Mouse (Mus musculus): ENCODE results near the gene Trappc2l.
"Not testable (repeated sequence)": the region's sequence is repeated elsewhere in the genome, so short reads cannot be mapped to it uniquely, and the experiment has no call there.

Trappc2l gene

DNA sequence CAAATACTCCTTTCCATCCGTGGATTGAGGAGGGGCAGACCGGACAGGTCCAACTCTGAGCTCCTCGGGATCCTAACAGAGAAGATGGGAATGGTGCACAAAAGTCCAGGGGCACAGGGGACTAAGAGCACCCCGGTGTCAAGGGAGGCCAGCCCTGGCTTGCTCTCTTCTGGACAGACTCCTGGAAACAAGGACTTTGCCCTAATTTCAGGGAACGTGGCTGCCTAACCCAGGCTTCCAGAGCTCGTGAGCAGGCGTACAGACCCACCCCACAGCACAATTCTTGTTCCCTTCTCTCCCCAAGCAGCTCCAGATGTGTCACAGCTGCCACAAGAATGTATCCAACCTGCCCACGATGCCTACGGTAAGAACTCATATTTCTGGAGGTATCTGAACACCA lies 14.4 kb downstream of the Trappc2l start:
- DNase-seq (ENCODE audit: low read depth, low spot score), result no peak

DNA sequence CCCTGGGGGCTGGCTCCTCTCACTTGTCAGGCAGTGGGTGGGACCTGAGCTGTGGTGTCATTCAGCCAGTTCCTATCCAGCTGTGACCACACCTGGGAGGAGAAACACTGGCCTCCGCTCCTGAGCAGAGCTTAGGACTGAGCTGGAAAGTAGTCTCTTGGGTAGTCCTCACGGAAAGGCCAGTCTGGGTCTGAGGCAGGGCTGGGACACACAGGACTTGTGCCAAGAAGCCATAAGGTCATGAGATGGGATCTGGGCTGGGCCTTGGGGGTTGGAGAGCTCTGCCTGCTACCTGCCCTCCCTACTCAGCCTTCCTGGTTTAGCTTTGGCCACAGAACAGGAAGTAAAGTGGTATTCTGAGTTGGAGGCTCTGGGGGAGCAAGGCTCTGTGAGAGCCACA lies 15.5 kb downstream of the Trappc2l start:
- DNase-seq (ENCODE audit: low read depth, low spot score), result no peak

DNA sequence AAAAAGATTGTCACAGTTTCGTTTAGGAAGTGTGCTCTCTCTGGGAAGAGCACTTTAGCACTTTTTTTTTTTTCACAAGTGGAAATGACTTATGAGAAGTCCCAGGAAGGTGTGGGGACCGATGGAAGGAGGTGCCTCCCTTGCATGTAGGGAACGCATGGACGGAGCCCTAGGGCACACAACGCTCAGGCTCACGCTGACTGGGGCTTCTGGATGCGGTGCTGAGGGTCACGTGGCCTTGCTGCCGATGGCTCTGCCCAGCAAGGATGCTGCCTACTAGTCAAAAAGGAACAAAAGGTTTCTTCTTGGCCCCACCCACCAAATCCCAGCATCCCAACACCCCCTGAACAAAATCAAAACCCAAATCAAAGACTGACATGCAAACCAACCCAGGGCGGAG lies 17.9 kb downstream of the Trappc2l start:
- DNase-seq (ENCODE audit: low read depth, low spot score), result no peak

GRCm38 (mm10) chr8:122630696-122631095 lies 19.3 kb downstream of the Trappc2l start:
- no peak for DNase-seq (ENCODE audit: low read depth, low spot score)

- DNase-seq (ENCODE audit: low read depth, low spot score), result not testable (repeated sequence)
Observed at GRCm38 (mm10) chr8:122632134-122632533, 20.7 kb downstream of the Trappc2l start.

GRCm38 (mm10) chr8:122633205-122633604 lies 21.8 kb downstream of the Trappc2l start:
- DNase-seq (ENCODE audit: low read depth, low spot score), result no peak

DNA sequence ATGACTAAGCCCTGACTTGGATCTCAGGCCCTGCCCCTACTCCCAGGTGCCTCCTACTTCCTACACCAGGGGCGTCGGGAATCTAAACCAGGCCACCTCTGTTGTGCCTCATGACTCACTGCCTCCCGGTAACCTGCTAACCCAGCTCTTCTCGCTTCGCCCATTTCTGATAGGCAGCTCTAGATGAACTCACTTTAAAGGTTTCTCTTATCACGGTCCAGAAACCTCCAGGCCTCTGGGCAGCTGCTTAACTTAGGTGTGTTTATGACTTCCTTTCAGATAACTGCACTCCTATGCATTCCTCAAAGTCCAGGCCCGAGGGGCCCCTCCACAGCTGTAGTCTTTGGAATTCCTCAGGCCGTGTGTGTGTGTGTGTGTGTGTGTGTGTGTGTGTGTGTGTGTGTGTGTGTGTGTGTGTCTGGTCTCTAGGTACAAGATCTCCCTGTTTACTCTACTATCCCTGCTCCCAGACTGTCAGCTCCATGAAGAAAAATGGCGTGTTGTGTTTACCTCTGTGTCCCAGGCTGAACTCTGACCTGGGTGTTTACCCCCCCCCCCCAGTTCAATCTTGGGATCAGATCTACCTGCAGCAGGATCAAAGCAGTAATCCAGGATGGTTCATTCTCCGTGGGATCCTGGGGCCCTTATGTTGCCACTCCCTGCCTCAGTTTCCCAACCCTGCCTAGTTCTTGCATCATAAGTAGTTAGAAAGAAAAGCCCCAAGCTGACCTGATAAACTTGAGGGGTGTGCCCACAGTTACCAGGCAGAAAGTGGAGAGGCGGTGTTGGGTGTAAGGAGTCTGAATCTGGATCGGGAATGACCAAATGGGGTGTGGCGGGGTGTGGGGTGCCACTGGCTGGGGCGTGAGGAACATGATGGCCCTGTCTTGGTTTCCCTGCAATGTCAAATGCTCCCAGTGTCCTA lies 24.7 kb downstream of the Trappc2l start:
- DNase-seq (ENCODE audit: low read depth, low spot score), result no peak

DNA sequence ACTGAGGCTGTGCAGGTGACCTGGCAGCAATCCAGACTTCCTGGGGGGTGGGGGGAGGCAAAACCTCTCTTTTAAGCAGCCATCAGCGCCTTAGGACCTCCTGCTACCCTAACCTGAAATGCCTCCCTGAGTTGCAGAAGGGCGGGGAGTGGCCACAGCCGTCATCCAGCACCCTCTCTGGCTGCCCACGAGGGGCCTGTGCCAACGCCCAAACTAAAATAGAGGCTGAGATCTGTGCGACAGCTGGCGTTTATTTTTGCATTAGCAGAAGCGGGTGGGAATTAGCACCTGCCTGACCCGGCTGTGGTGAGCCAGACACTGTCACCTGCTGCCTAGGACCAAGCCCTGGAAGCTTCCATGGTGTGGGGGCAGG lies 25.3 kb downstream of the Trappc2l start:
- no peak for DNase-seq (ENCODE audit: low read depth, low spot score)

GRCm38 (mm10) chr8:122637230-122637629 lies 25.8 kb downstream of the Trappc2l start:
- no peak for DNase-seq (ENCODE audit: low read depth, low spot score)

- no peak for DNase-seq (ENCODE audit: low read depth, low spot score)
Observed at GRCm38 (mm10) chr8:122638601-122639000, 27.2 kb downstream of the Trappc2l start.

DNA sequence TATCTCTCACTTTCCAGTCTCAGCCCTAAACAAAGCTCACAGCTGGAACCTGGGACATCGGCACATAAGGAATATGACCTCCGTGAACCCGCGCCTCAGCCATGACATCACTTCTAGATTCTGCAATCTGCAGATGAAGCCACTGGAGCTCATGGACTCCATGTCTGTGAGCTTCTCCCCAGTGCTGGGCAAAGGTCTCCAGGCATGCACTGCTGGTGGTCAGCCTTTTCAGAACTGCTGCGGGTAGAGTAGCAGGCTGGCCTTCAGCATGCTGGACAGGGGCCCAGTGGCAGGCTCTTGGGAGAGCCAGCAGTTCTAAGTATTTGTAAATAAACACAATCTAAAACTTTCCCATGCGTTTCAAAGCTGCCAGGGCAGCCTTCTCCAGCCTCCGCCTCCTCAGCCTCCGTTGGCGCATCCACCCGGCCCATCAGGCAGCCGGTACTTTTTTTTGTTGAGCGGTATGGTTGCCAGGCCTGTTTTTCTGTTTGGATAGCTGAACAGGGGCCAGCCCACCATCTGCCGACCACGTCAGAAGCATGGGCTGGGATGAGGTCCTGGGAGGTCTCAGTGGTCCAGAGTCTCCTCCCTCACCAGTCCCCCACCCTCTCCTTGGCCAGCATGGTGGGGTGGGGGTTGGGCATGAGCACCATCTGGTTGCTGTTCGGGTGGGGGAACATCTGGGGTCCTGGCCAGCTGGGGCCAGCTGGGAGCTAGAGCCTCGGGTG lies 28.2 kb downstream of the Trappc2l start:
- peak; percentile 69 for DNase-seq (ENCODE audit: low read depth, low spot score)

GRCm38 (mm10) chr8:122640825-122641224 lies 29.4 kb downstream of the Trappc2l start:
- no peak for DNase-seq (ENCODE audit: low read depth, low spot score)

DNA sequence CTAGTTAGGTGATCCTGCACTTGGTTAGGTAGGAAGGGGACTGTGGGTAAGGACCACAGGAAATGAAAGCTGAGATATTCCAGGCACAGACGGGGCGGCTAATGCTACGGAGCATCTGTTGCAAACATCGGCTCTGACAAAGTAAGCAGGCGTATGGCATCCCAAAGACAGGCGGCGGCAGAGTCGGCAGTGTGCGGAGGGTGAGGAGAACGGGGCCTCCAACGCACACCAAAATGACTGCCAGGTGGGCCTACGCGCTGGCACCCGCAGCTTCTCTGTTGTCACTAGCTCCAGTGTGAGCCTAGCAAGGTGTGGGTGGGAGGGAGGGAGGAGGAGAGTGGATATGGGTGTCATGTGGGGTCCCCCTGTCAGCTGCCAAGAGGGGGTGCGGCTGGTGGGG lies 30.0 kb downstream of the Trappc2l start:
- DNase-seq (ENCODE audit: low read depth, low spot score), result no peak

DNA sequence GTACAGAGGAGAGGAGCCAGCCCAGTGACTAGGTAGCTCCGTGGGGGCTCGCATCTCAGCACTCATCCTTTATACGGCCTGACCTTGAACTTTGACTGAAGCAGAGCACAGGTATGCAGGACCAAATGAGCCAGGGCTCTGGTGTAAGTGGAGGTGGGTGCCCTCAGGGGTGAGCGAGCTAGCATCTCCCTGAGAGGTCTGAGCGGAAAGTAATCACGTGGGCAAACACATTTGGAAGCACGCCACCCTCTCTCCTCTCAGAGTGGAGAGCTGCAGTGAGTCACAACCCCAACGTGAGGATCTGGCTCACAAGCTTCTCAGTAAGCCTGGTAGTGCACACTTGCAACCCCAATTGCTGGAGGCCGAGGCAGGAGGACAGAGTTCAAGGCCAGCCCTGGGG lies 30.6 kb downstream of the Trappc2l start:
- no peak for DNase-seq (ENCODE audit: low read depth, low spot score)

DNA sequence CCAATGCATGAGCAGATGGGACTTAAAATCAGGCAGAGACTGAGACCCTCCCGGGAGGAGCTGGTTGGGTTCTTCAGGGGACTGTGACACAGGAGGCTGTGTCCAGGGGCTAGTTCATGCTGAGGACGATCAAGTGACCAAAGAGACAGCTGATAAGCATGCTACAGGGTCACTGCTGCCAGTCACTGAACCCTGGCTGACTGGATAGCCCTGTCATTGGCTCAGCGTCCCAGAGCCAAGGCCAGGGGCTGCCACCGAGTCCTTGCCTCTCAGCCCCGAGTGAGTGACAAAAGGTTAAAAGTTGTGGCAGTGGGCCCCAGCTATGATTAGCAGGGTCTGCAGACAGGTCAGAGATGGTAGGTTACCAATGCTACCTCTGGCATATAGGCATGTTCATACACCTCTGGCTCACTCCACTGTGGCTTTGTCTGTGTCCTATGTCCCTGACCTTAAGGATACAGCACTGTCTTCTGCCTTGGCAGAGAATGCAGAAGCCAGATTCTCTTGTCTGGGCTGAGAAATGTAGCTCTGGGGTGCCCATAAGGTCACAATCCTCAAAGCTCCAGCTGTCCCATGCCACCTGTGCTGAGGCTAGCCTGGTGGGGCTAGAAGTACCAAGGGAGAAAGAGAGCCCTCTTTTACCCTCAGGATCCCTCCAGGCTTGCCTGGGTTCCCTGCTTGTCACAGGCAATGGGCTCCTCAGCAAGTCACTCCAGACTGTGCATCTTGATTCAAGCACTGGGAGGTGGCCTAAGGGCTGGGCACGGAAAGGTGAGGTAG lies 32.9 kb downstream of the Trappc2l start:
- DNase-seq (ENCODE audit: low read depth, low spot score), result no peak

GRCm38 (mm10) chr8:122646337-122646736 lies 34.9 kb downstream of the Trappc2l start:
- DNase-seq (ENCODE audit: low read depth, low spot score), result no peak

DNA sequence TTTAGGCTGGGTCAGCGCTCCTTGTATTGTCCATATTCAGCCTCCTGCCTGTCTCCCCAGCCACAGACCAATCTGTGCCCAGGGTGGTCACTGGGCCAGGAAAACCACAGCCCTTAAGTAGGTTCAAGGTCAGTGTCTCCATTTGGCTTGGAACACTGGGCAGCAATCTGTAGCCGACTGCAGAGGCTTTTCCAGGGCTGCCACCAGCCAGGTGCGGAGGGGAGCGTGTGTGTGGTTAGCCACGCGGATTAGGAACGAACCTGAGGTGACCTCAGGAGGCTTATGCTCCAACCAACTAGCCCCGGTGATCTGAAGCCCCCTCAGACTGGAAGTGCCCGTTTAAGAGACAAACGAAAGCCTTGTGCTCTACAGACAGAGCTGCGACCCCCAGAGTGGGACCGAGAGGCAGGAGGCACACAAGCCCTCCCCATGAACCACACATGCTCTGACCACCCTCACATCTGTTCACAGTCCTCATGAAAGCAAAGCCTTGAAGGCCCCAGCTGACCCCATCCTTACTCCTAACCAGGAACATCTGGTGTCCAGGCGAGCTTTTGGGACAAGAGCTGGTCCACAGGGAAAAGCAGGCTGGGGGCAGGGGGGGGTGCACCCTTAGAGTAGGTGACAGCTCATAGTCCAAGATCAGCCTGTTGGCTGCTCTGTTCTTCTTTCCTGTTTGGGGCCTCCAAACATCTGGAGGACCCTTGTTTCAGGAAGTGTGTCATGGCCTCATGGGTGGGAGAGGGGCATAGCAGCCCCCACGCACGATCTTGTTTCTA lies 36.9 kb downstream of the Trappc2l start:
- DNase-seq (ENCODE audit: low read depth, low spot score), result no peak

- peak; percentile 43 for DNase-seq (ENCODE audit: low read depth, low spot score)
Observed at GRCm38 (mm10) chr8:122651326-122651921, 40.0 kb downstream of the Trappc2l start.

GRCm38 (mm10) chr8:122652643-122653042 lies 41.2 kb downstream of the Trappc2l start:
- no peak for DNase-seq (ENCODE audit: low read depth, low spot score)

DNA sequence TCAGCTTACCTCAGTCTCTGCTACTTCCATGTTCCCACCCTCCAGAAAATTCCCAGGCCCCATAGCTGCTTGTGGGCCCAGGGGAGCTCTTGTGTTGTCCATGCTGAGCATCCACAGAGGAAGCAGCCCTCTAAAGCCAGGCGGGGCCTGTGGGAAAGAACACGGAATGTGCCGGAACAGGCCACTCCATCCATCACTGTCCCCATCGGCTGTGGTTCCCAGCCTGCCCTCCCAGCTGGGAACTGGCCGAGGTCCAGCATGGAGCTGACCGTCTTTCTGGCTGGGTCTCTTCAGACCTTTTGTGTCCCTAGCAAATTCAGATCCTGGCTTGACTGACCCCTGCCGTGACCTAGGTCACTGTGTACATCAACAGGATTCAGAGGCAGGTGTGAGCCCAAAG lies 43.3 kb downstream of the Trappc2l start:
- no peak for DNase-seq (ENCODE audit: low read depth, low spot score)

Data from mesoderm, embryonic 11.5 days (tissue).